ENCODE assay signal across 18 mouse cellular contexts in the genomic region with DNA sequence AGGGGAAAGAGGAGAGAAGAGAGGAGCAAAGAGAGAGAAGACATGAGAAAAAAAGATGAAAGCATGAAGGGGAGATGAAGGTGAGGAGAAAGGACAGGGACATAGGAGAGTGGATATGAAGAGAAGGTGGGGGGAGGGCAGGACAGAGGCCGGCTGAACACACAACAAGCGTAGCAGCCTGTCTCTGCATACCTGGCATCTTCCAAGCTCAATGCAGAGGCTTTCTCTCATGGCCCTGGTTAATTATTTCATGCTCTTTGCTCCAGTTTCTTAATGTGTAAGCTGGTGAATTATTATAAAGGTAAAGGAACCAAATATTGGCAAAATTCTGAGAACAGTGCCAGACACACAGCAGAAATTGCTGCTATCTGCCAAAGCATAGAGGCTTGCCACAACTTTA. TPM values are rescaled to one million over a fixed set of nuclear protein-coding genes. Genes with fewer than 3 reads are reported as not detected.
"Had no signal": no experiment of that assay in that cellular context is flagged by ENCODE, and none has a peak within 500 bp of the region (broad histone marks: within the 10 kb centered on the region; RNA-seq: fewer than 3 reads in every experiment).

No protein-coding gene starts in this region.

- H3K9ac ChIP-seq: limb, embryonic 13.5 days; liver, embryonic 13.5 days had no signal

- DNase-seq: layer of hippocampus, adult 9-11 months; liver; liver, embryonic 13.5 days; lung, adult 2 months; lung, postnatal 14 days; lung, postnatal 4 days; midbrain, embryonic 14.5 days; right cerebral cortex, postnatal 4 days; thymus, adult 2 months; thymus, postnatal 14 days; thymus, postnatal 4 days had no signal

- H3K4me3 ChIP-seq: layer of hippocampus, adult 2 months; limb, embryonic 10.5 days; limb, embryonic 13.5 days; liver, embryonic 13.5 days had no signal

- H3K36me3 ChIP-seq: limb, embryonic 10.5 days; limb, embryonic 13.5 days; liver, embryonic 13.5 days had no signal

- H3K27me3 ChIP-seq: liver, embryonic 13.5 days had no signal

- H3K4me2 ChIP-seq: limb, embryonic 13.5 days; liver, embryonic 13.5 days; midbrain, embryonic 11.5 days had no signal

- H3K9me3 ChIP-seq: limb, embryonic 10.5 days; limb, embryonic 13.5 days; liver, embryonic 13.5 days had no signal

- H3K27ac ChIP-seq: layer of hippocampus, adult 2 months; limb, embryonic 10.5 days; limb, embryonic 13.5 days; liver, embryonic 13.5 days; stomach, postnatal 0 days had no signal

- H3K4me1 ChIP-seq: limb, embryonic 10.5 days; limb, embryonic 13.5 days; liver, embryonic 13.5 days had no signal

- ATAC-seq: inflammation-experienced regulatory T-cells, adult 6 months; intestine, embryonic 16.5 days had no signal

RNA-seq across cellular contexts. Expression of a gene that starts 43.3 kb away (rescaled TPM):
- polyA plus RNA-seq: inflammation-experienced regulatory T-cells, adult 6 months had no signal
